Mouse (Mus musculus) C2C12 (cell line): ENCODE data around the gene Pter.

ENCODE experiments used
- CEBPB ChIP-seq: IDR thresholded peaks from one replicate; pipeline ENCODE4 v1.6.1; 2011; ENCODE audit warnings: low read depth, mild to moderate bottlenecking, control low read depth, moderate library complexity
- CTCF ChIP-seq: IDR thresholded peaks from one replicate; pipeline ENCODE4 v1.5.1; 2011; ENCODE audit not compliant: control insufficient read depth, insufficient read depth, insufficient read length
- FOSL1 ChIP-seq: IDR thresholded peaks from one replicate; pipeline ENCODE4 v1.8.0; 2011; ENCODE audit warnings: mild to moderate bottlenecking, low read length; ENCODE audit not compliant: poor library complexity, insufficient read depth, severe bottlenecking
- MAX ChIP-seq: IDR thresholded peaks from one replicate; pipeline ENCODE4 v1.6.1; 2011; ENCODE audit warnings: mild to moderate bottlenecking, control low read depth
- MYOD1 ChIP-seq: IDR thresholded peaks from one replicate; pipeline ENCODE4 v1.6.1; 2011; ENCODE audit warnings: low read depth; ENCODE audit not compliant: control insufficient read depth, insufficient read length

DNA sequence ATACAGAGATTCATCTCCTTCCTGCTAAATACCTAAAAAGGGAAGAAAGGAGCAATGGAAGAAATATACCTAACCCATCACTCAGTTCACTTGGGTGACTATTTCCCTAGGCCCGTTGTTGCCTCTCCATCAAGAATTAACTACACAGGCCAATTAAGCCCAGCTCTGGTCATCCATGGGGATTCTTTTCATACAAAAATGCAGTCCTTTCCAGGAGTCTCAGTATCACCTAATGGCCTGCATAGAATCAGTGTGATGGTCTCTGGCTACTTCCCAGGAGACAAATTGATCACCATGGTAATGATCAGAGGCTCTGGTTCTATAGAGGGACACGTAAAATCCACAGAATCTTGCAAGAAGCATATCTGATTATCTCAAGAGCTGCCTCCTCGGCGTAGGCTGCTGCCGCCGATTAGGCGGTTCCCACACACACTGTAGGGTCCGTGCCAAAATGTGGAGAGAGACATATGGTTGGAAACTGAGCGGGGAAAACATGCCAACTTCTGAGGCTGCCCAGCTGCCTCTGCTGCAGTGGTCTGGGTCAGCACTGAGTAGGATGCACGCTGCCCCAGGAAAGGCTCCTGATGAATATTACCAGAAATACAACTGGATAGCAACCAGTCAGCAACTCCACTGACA, 40.4 kb upstream of the Pter start:
- TF ChIP-seq MAX (no peak), CEBPB (no peak), CTCF (no peak), MYOD1 (no peak), FOSL1 (no peak)
